Mouse (Mus musculus): ENCODE measurements around the gene Lpin1. TPM values are rescaled to one million over a fixed set of nuclear protein-coding genes. Genes with fewer than 3 reads are reported as not detected.
A peak's percentile ranks its signal among the peaks of the same experiment; 100 is the strongest.

The Lpin1 gene
- polyA plus RNA-seq, 1 experiment from 2014 or later: 4.7 TPM

- DNase-seq (ENCODE audit: low spot score): peak; percentile 89
- Histone ChIP-seq H3K36me3 (ENCODE audit: insufficient read depth, low read length) (no peaks in the 10 kb centered on the region), H3K27ac (no peak overlapping the region), H3K4me3 (replicated peaks; ENCODE audit: low read depth, low read length) (peak overlapping the region; percentile 16), H3K9ac (ENCODE audit: low read depth, low read length) (no peak overlapping the region), H3K4me1 (replicated peaks; ENCODE audit: insufficient read depth, low read length) (peaks cover 18% of the 10 kb centered on the region), H3K27me3 (ENCODE audit: insufficient read depth, low read length) (no peaks in the 10 kb centered on the region), H3K9me3 (replicated peaks; ENCODE audit: low read length) (no peaks in the 10 kb centered on the region), H3K4me2 (ENCODE audit: low read length) (peak overlapping the region; percentile 48)
- ATAC-seq (replicated peaks; ENCODE audit: low FRiP score, low read depth): peak; percentile 81
- TF ChIP-seq CTCF (IDR thresholded peaks at IDR 0.05; ENCODE audit: low read depth): no peak
- 11% methylated on average over 15 of the region's 15 CpGs for WGBS
Measured at GRCm38 (mm10) chr12:16591453-16592200, 19.1 kb downstream of the Lpin1 start.

GRCm38 (mm10) chr12:16589966-16590365, 20.8 kb downstream of the Lpin1 start:
- Histone ChIP-seq H3K4me1 (replicated peaks; ENCODE audit: insufficient read depth, low read length) (peaks cover 18% of the 10 kb centered on the region), H3K9ac (ENCODE audit: low read depth, low read length) (no peak overlapping the region), H3K4me3 (replicated peaks; ENCODE audit: low read depth, low read length) (no peak overlapping the region), H3K9me3 (replicated peaks; ENCODE audit: low read length) (no peaks in the 10 kb centered on the region), H3K27ac (no peak overlapping the region), H3K4me2 (ENCODE audit: low read length) (peak overlapping the region; percentile 72), H3K36me3 (ENCODE audit: insufficient read depth, low read length) (no peaks in the 10 kb centered on the region), H3K27me3 (ENCODE audit: insufficient read depth, low read length) (no peaks in the 10 kb centered on the region)
- TF ChIP-seq CTCF (IDR thresholded peaks at IDR 0.05; ENCODE audit: low read depth): no peak
- DNase-seq (ENCODE audit: low spot score) (peak; percentile 57), ATAC-seq (replicated peaks; ENCODE audit: low FRiP score, low read depth) (no peak)
- 10% methylated on average over 4 of the region's 4 CpGs for WGBS

GRCm38 (mm10) chr12:16589204-16589949, 21.4 kb downstream of the Lpin1 start:
- H3K27me3 ChIP-seq (ENCODE audit: insufficient read depth, low read length): no peaks in the 10 kb centered on the region
- ATAC-seq (replicated peaks; ENCODE audit: low FRiP score, low read depth): peak; percentile 87
- H3K36me3 ChIP-seq (ENCODE audit: insufficient read depth, low read length): no peaks in the 10 kb centered on the region
- H3K4me3 ChIP-seq (replicated peaks; ENCODE audit: low read depth, low read length): peak overlapping the region; percentile 56
- peaks cover 18% of the 10 kb centered on the region for H3K4me1 ChIP-seq (replicated peaks; ENCODE audit: insufficient read depth, low read length)
- no peak for TF ChIP-seq CTCF (IDR thresholded peaks at IDR 0.05; ENCODE audit: low read depth)
- DNase-seq (ENCODE audit: low spot score): peak; percentile 95
- WGBS: under 1% methylated on average over 34 of the region's 36 CpGs
- peak overlapping the region; percentile 26; the same call in 1 of the 2 replicates for H3K27ac ChIP-seq
- H3K4me2 ChIP-seq (ENCODE audit: low read length): peak overlapping the region; percentile 72
- H3K9me3 ChIP-seq (replicated peaks; ENCODE audit: low read length): no peaks in the 10 kb centered on the region
- peak overlapping the region; percentile 58 for H3K9ac ChIP-seq (ENCODE audit: low read depth, low read length)

GRCm38 (mm10) chr12:16588396-16589042, 22.2 kb downstream of the Lpin1 start:
- TF ChIP-seq CTCF (IDR thresholded peaks at IDR 0.05; ENCODE audit: low read depth): no peak
- no peak for ATAC-seq (replicated peaks; ENCODE audit: low FRiP score, low read depth)
- Histone ChIP-seq H3K27ac (peak overlapping the region; percentile 26; the same call in 1 of the 2 replicates), H3K9ac (ENCODE audit: low read depth, low read length) (peak overlapping the region; percentile 58), H3K27me3 (ENCODE audit: insufficient read depth, low read length) (no peaks in the 10 kb centered on the region), H3K36me3 (ENCODE audit: insufficient read depth, low read length) (no peaks in the 10 kb centered on the region), H3K9me3 (replicated peaks; ENCODE audit: low read length) (no peaks in the 10 kb centered on the region), H3K4me3 (replicated peaks; ENCODE audit: low read depth, low read length) (peak overlapping the region; percentile 56), H3K4me2 (ENCODE audit: low read length) (peak overlapping the region; percentile 72), H3K4me1 (replicated peaks; ENCODE audit: insufficient read depth, low read length) (peaks cover 18% of the 10 kb centered on the region)
- DNase-seq (ENCODE audit: low spot score): no peak
- 19% methylated on average over 7 of the region's 7 CpGs for WGBS

- no peaks in the 10 kb centered on the region for H3K9me3 ChIP-seq (replicated peaks; ENCODE audit: low read length)
- no peak overlapping the region for H3K4me2 ChIP-seq (ENCODE audit: low read length)
- peaks cover 18% of the 10 kb centered on the region for H3K4me1 ChIP-seq (replicated peaks; ENCODE audit: insufficient read depth, low read length)
- no peak overlapping the region for H3K9ac ChIP-seq (ENCODE audit: low read depth, low read length)
- H3K27me3 ChIP-seq (ENCODE audit: insufficient read depth, low read length): no peaks in the 10 kb centered on the region
- WGBS: 64% methylated on average over 5 of the region's 5 CpGs
- no peak for DNase-seq (ENCODE audit: low spot score)
- H3K4me3 ChIP-seq (replicated peaks; ENCODE audit: low read depth, low read length): no peak overlapping the region
- no peak overlapping the region for H3K27ac ChIP-seq
- ATAC-seq (replicated peaks; ENCODE audit: low FRiP score, low read depth): no peak
- H3K36me3 ChIP-seq (ENCODE audit: insufficient read depth, low read length): no peaks in the 10 kb centered on the region
- TF ChIP-seq CTCF (IDR thresholded peaks at IDR 0.05; ENCODE audit: low read depth): no peak
Measured at GRCm38 (mm10) chr12:16587767-16588166, 23.0 kb downstream of the Lpin1 start.

GRCm38 (mm10) chr12:16587111-16587510, 23.7 kb downstream of the Lpin1 start:
- H3K9me3 ChIP-seq (replicated peaks; ENCODE audit: low read length): no peaks in the 10 kb centered on the region
- no peak for DNase-seq (ENCODE audit: low spot score)
- H3K36me3 ChIP-seq (ENCODE audit: insufficient read depth, low read length): no peaks in the 10 kb centered on the region
- H3K9ac ChIP-seq (ENCODE audit: low read depth, low read length): no peak overlapping the region
- H3K4me1 ChIP-seq (replicated peaks; ENCODE audit: insufficient read depth, low read length): peaks cover 18% of the 10 kb centered on the region
- 59% methylated on average over 2 of the region's 2 CpGs for WGBS
- no peak overlapping the region for H3K4me3 ChIP-seq (replicated peaks; ENCODE audit: low read depth, low read length)
- no peak overlapping the region for H3K27ac ChIP-seq
- H3K4me2 ChIP-seq (ENCODE audit: low read length): no peak overlapping the region
- TF ChIP-seq CTCF (IDR thresholded peaks at IDR 0.05; ENCODE audit: low read depth): no peak
- ATAC-seq (replicated peaks; ENCODE audit: low FRiP score, low read depth): 0 out of 2 replicates have a peak, but pooled peaks have one; percentile 16
- H3K27me3 ChIP-seq (ENCODE audit: insufficient read depth, low read length): no peaks in the 10 kb centered on the region
